Mouse (Mus musculus) layer of hippocampus, adult 9-11 months (tissue): ENCODE measurements around the gene Slc26a9.
"Not testable (repeated sequence)": the region's sequence is repeated elsewhere in the genome, so short reads cannot be mapped to it uniquely, and the experiment has no call there.

ENCODE experiments used
- DNase-seq: peaks from one replicate; pipeline ENCODE4 v3.0.0; 2022

Slc26a9 gene

GRCm38 (mm10) chr1:131770656-131771055, 26.8 kb downstream of the Slc26a9 start:
- DNase-seq = peak; percentile 89

- DNase-seq = no peak
These were observed 27.6 kb downstream of the Slc26a9 start for GRCm38 (mm10) chr1:131771440-131771839.

- DNase-seq = no peak
These were observed 50.8 kb downstream of the Slc26a9 start for GRCm38 (mm10) chr1:131794591-131794990.

GRCm38 (mm10) chr1:131795171-131795570, 51.3 kb downstream of the Slc26a9 start:
- no peak for DNase-seq

GRCm38 (mm10) chr1:131797202-131797909, 53.5 kb downstream of the Slc26a9 start, which contains the start of gene Pm20d1:
Pm20d1 (plus strand) TSS chr1:131797381.
- DNase-seq = peak; percentile 19

GRCm38 (mm10) chr1:131800001-131800400, 56.2 kb downstream of the Slc26a9 start:
- no peak for DNase-seq

GRCm38 (mm10) chr1:131801071-131801470, 57.2 kb downstream of the Slc26a9 start:
- DNase-seq = no peak

- no peak for DNase-seq
These were observed 58.8 kb downstream of the Slc26a9 start for GRCm38 (mm10) chr1:131802652-131803051.

- no peak for DNase-seq
These were observed 60.3 kb downstream of the Slc26a9 start for GRCm38 (mm10) chr1:131804166-131804565.

GRCm38 (mm10) chr1:131808986-131809385, 65.2 kb downstream of the Slc26a9 start:
- no peak for DNase-seq

- DNase-seq = no peak
These were observed 65.8 kb downstream of the Slc26a9 start for GRCm38 (mm10) chr1:131809651-131810050.

GRCm38 (mm10) chr1:131811393-131811792, 67.6 kb downstream of the Slc26a9 start:
- no peak for DNase-seq

- no peak for DNase-seq
These were observed 68.2 kb downstream of the Slc26a9 start for GRCm38 (mm10) chr1:131812006-131812405.

GRCm38 (mm10) chr1:131812631-131813295, 68.9 kb downstream of the Slc26a9 start:
- no peak for DNase-seq

GRCm38 (mm10) chr1:131813731-131814130, 69.9 kb downstream of the Slc26a9 start:
- DNase-seq = no peak

GRCm38 (mm10) chr1:131814191-131814590, 70.4 kb downstream of the Slc26a9 start:
- DNase-seq = no peak

GRCm38 (mm10) chr1:131816886-131817285, 73.1 kb downstream of the Slc26a9 start:
- DNase-seq = no peak

- DNase-seq = not testable (repeated sequence)
These were observed 76.5 kb downstream of the Slc26a9 start for GRCm38 (mm10) chr1:131820353-131820752.

- peak; percentile 57 for DNase-seq
These were observed 77.1 kb downstream of the Slc26a9 start for GRCm38 (mm10) chr1:131820887-131821328.
